Mouse (Mus musculus) midbrain, postnatal 0 days (tissue): Measurements from ENCODE around the gene Dtymk. TPM values are rescaled to one million over a fixed set of nuclear protein-coding genes. Genes with fewer than 3 reads are reported as not detected.

ENCODE experiments used
- ATAC-seq: fragments of 200-750 bp; cut with Nextera tagmentation; 2 replicates; pipeline ENCODE4 v1.8.0; 2017; ENCODE audit warnings: moderate number of reproducible peaks, mild to moderate bottlenecking, moderate TSS enrichment, moderate library complexity; ENCODE audit not compliant: low FRiP score
- DNase-seq: peaks from one replicate; pipeline ENCODE4 v3.0.0-alpha.2; 2015; ENCODE audit warnings: low spot score
- H3K27ac ChIP-seq: fragments of 300-500 bp; sonication (generic); 2 replicates; pipeline ENCODE4 v1.5.1; 2014; ENCODE audit warnings: low read depth, mild to moderate bottlenecking, low read length, mixed read lengths
- H3K27me3 ChIP-seq: fragments of 300-500 bp; sonication (generic); 2 replicates; pipeline ENCODE4 v1.6.1; 2014; ENCODE audit warnings: low read length, control low read depth, mixed read lengths; ENCODE audit not compliant: insufficient read depth
- H3K36me3 ChIP-seq: fragments of 300-500 bp; sonication (generic); 2 replicates; pipeline ENCODE4 v1.6.1; 2014; ENCODE audit warnings: low read length, control low read depth, mixed read lengths; ENCODE audit not compliant: insufficient read depth
- H3K4me1 ChIP-seq: fragments of 300-500 bp; sonication (generic); 2 replicates; pipeline ENCODE4 v1.6.1; 2014; ENCODE audit warnings: mild to moderate bottlenecking, control low read depth, antibody characterized with exemption, low read length, mixed read lengths; ENCODE audit not compliant: insufficient read depth
- H3K4me2 ChIP-seq: fragments of 300-500 bp; sonication (generic); 2 replicates; pipeline ENCODE4 v1.6.1; 2014; ENCODE audit warnings: low read depth, mild to moderate bottlenecking, low read length, mixed read lengths; ENCODE audit not compliant: poor library complexity, severe bottlenecking
- H3K4me3 ChIP-seq: fragments of 300-500 bp; sonication (generic); 2 replicates; pipeline ENCODE4 v1.5.1; 2014; ENCODE audit warnings: low read depth, mild to moderate bottlenecking, low read length, moderate library complexity
- H3K9ac ChIP-seq: fragments of 300-500 bp; sonication (generic); replicated peaks from 2 replicates; pipeline ENCODE4 v1.6.1; 2014; ENCODE audit warnings: mild to moderate bottlenecking, low read length, moderate library complexity, mixed read lengths; ENCODE audit not compliant: poor library complexity, severe bottlenecking
- H3K9me3 ChIP-seq: fragments of 300-500 bp; sonication (generic); 2 replicates; pipeline ENCODE4 v1.6.1; 2016; ENCODE audit warnings: low read length, control low read depth
- CTCF ChIP-seq: IDR thresholded peaks from 2 replicates; pipeline ENCODE4 v1.5.1; 2016; ENCODE audit warnings: antibody characterized with exemption, mild to moderate bottlenecking
- WGBS: fragments of 180-500 bp; shearing (Covaris S2); extraction: QIAGEN DNeasy Blood & Tissue Kit; methylation state at CpG from one replicate; pipeline ENCODE4 v1.1.7; 2014; 5-methylcytosine and 5-hydroxymethylcytosine counted together
- polyA plus RNA-seq: library from polyadenylated mRNA; unstranded; fragments of >200 nt; fragmentation: Nextera tagmentation; extraction: Ambion mirVana; gene quantifications from 2 replicates; pipeline ENCODE4 v1.2.1, GENCODE M21; 2015
- total RNA-seq: library from RNA; depleted of rRNA; stranded (reverse); fragments of >200 nt; gene quantifications from 2 replicates; pipeline ENCODE4 v1.2.3, GENCODE M21; 2014

The Dtymk gene
- total and polyA plus RNA-seq, 2 experiments from 2014 or later, result 66.8 to 109 TPM

GRCm38 (mm10) chr1:93808871-93809270 lies 7.1 kb upstream of the Dtymk start:
- ATAC-seq (no peak), DNase-seq (no peak)
- no peaks in the 10 kb centered on the region for H3K9me3 ChIP-seq
- no peak for TF ChIP-seq CTCF
- no peak overlapping the region for H3K4me3 ChIP-seq
- no peak overlapping the region for H3K27ac ChIP-seq
- peaks cover 4% of the 10 kb centered on the region; the same call in 1 of the 2 replicates for H3K4me1 ChIP-seq
- H3K36me3 ChIP-seq, result peaks cover 37% of the 10 kb centered on the region
- no peaks in the 10 kb centered on the region for H3K27me3 ChIP-seq
- no peak overlapping the region for H3K9ac ChIP-seq
- no peak overlapping the region for H3K4me2 ChIP-seq
- WGBS, result 95% methylated on average over 4 of the region's 4 CpGs

GRCm38 (mm10) chr1:93805221-93805951 lies 3.7 kb upstream of the Dtymk start:
- Histone ChIP-seq H3K4me2 (no peak overlapping the region), H3K27ac (no peak overlapping the region), H3K36me3 (peaks cover 12% of the 10 kb centered on the region; the same call in 1 of the 2 replicates), H3K4me1 (peaks cover 7% of the 10 kb centered on the region; the same call in 1 of the 2 replicates), H3K27me3 (no peaks in the 10 kb centered on the region), H3K9ac (no peak overlapping the region), H3K9me3 (no peaks in the 10 kb centered on the region), H3K4me3 (no peak overlapping the region)
- WGBS, result 85% methylated on average over 5 of the region's 5 CpGs
- DNase-seq, result no peak
- TF ChIP-seq CTCF, result no peak
- ATAC-seq, result no peak

- peak overlapping the region; percentile 68 for H3K4me2 ChIP-seq
- H3K27me3 ChIP-seq, result no peaks in the 10 kb centered on the region
- DNase-seq, result no peak
- peak overlapping the region; percentile 89; the same call in 1 of the 2 replicates for H3K9ac ChIP-seq
- H3K4me3 ChIP-seq, result peak overlapping the region; percentile 69
- no peak for ATAC-seq
- no peak for TF ChIP-seq CTCF
- H3K4me1 ChIP-seq, result peaks cover 7% of the 10 kb centered on the region; the same call in 1 of the 2 replicates
- no peaks in the 10 kb centered on the region for H3K9me3 ChIP-seq
- H3K36me3 ChIP-seq, result peaks cover 12% of the 10 kb centered on the region; the same call in 1 of the 2 replicates
- 84% methylated on average over 4 of the region's 4 CpGs for WGBS
- peak overlapping the region; percentile 95; the same call in 1 of the 2 replicates for H3K27ac ChIP-seq
Observed at GRCm38 (mm10) chr1:93804818-93805217, 3.1 kb upstream of the Dtymk start.

DNA sequence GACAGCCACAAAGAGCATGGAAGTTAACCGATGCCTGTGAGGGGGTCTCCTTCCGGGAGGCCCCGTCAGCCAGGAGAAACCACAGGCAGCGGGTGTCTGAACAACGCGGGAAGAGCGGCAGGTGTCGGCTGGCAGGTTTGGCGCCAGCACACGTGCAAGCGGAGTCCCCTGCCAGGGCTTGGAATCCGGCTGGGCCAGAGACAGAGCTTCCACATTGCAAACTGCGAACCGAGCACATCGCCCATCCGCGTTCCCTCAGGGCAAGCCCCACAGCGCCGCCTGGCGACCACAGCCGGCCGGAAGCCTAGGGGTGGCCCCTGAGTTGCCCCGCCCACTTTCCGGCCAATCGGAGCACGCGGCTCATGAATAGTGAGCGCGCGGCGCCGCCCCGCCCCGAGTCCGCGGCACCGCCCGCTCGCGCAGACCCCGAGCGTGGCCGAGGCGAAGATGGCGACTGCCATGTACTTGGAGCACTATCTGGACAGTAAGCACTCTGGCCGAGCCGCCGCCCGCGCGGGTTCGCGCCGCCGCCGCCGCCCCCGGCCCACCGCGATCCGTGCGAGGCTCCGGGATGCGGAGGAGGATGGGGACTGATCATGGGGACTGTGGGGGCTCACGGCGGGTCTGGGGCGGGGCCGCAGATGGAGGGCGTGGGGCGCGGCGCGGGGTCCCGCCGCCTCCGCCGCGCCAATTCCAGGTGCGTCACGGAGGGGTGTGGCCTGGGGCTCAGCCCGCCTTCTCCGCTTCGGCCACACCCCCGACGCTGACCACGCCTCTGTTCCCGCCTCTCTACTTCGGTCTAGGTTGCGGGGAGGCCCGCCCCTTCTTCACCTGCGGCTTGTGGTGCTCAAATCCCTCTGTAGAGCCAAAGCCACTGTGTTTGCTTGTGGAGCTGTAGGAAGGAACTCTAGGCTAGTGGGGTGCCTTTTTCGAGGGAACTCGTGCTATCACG lies 2.1 kb upstream of the Dtymk start, which contains the start of gene Ing5:
Gene Ing5, plus strand, starts transcription at position 410 of the 952 bp plus-strand sequence.
- Histone ChIP-seq H3K27me3 (no peaks in the 10 kb centered on the region), H3K4me1 (peaks cover 7% of the 10 kb centered on the region; the same call in 1 of the 2 replicates), H3K9ac (peak within 1 kb of the TSS; percentile 89), H3K27ac (peak within 1 kb of the TSS; percentile 95), H3K4me2 (peak within 1 kb of the TSS; percentile 68), H3K36me3 (peaks cover 7% of the 10 kb centered on the region; the same call in 1 of the 2 replicates), H3K4me3 (peak within 1 kb of the TSS; percentile 69), H3K9me3 (no peaks in the 10 kb centered on the region)
- DNase-seq (peak; percentile 97), ATAC-seq (peak; percentile 94)
- under 1% methylated on average over 75 of the region's 94 CpGs for WGBS
- TF ChIP-seq CTCF, result peak; percentile 95

DNA sequence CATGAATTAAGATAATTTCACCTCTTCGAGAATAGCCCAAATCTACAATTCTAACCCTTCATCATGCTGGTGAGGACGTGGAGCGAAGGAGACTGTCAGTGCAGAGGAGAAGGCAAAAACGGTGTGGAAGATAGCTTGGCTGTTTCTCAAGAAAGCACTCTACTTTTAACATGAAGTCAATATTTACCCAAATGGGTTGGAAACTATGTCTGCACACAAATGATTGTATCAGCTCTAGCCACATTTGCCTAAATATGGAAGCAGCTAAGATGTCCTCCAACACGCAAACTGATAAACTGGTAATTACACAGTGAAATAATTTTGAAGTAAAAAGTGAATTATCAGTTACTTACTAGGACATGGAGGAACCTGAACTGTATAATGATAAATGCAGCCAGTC lies 1.0 kb upstream of the Dtymk start:
- ATAC-seq (no peak), DNase-seq (no peak)
- Histone ChIP-seq H3K36me3 (peaks cover 14% of the 10 kb centered on the region; the same call in 1 of the 2 replicates), H3K27me3 (no peaks in the 10 kb centered on the region), H3K9me3 (no peaks in the 10 kb centered on the region), H3K27ac (peak overlapping the region; percentile 95; the same call in 1 of the 2 replicates), H3K9ac (no peak overlapping the region), H3K4me2 (peak overlapping the region; percentile 68), H3K4me1 (peaks cover 7% of the 10 kb centered on the region; the same call in 1 of the 2 replicates), H3K4me3 (no peak overlapping the region)
- TF ChIP-seq CTCF, result no peak
- WGBS, result 88% methylated on average over 5 of the region's 5 CpGs
